Mouse (Mus musculus): ENCODE results near the gene Lrrc8b. TPM values are rescaled to one million over a fixed set of nuclear protein-coding genes. Genes with fewer than 3 reads are reported as not detected.

Gene Lrrc8b
- polyA plus RNA-seq, 1 experiment: 2.8 TPM

DNA sequence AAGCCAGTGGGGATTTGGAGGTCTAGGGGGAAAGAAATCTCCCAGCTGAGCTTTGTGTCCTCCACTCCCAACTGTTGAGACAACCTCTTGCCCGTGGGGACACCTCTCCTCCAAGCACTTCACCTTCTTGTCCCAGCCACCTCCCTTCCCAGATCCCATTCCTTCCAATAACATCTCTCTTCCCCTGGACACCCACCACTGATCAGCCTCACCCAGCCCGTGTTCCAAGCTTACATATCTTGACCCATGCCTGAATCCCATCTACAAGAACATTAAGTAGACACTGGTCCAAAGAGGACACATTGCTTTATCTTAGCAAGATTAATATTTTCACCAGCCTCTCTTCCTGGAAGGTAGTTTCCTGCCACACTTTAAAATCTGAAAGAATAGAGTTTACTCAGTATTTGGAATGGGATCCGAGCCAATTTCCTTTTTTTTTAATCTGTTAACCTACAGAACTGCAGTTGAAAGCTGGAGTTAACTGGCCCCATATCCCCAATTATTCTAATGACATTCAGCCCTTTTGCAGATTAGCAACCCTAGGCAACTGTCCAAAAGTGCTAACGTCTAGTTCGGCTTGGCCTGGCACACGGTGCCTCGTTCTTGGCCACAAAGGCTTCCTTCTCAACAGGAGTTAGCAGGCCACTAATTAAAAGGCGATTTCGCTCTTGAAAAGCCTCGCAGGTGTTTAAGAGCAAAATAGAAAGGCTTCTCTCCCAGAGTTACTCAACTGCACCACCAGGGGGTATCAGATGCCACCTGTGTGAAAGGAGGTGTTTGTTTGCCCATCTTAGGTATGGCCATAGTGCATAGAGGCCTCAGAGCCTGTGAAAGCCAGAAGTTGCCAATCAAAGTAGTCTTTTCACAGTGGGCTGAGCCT is 77.0 kb downstream of the Lrrc8b start:
- no peak for TF ChIP-seq GATA1 (IDR thresholded peaks at IDR 0.05; ENCODE audit: low read length)

DNA sequence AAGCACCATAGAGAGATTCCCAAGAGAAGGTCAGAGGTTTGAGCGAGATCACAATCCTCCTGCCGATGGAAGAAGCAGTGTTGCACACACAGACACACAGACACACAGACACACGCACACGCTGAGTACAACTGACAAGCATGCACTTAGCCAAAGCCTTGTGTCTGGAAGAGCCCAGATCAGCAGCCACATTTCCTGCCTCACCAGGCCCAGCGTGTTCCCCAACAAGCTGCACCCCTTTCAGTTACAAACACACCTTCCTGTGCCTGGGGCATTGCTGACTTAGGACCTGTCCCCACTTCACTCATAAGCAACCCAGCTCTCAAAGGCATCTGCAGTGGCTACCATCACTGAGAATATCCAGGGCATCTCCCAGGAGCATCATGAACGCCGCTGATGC is 77.8 kb downstream of the Lrrc8b start:
- TF ChIP-seq GATA1 (IDR thresholded peaks at IDR 0.05; ENCODE audit: low read length): no peak

DNA sequence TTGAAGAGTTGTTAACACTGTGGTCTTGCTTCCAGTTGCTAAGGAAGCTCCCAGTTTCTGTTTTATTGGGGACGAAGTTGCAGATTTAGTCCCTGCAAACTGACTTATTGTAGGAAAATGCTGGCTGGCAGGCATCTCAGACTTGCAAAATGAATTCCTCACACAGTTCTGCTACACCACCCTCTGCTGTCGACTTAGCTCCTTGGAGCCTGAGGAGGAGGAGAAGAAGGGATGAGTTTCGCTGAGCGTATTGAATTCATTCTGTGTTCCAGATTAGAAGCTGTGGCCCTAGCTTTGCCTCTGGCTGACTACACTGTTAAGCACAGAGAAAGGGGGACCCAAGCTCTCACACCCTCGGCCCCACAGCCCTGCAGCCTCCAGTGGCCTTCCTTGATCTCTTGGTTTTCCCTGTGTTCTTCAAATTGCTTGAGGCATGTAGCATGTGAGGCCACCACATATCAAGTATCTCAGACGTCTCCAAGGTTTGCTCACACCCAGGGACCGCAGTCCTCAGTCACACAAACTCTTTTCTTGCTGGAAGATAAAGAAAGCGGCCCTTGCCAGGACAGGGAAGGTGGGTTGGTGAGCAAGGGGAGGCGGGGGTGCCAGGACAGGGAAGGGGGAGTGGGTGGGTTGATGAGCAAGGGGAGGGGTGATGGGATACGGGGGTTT is 78.8 kb downstream of the Lrrc8b start:
- TF ChIP-seq GATA1 (IDR thresholded peaks at IDR 0.05; ENCODE audit: low read length): no peak

DNA sequence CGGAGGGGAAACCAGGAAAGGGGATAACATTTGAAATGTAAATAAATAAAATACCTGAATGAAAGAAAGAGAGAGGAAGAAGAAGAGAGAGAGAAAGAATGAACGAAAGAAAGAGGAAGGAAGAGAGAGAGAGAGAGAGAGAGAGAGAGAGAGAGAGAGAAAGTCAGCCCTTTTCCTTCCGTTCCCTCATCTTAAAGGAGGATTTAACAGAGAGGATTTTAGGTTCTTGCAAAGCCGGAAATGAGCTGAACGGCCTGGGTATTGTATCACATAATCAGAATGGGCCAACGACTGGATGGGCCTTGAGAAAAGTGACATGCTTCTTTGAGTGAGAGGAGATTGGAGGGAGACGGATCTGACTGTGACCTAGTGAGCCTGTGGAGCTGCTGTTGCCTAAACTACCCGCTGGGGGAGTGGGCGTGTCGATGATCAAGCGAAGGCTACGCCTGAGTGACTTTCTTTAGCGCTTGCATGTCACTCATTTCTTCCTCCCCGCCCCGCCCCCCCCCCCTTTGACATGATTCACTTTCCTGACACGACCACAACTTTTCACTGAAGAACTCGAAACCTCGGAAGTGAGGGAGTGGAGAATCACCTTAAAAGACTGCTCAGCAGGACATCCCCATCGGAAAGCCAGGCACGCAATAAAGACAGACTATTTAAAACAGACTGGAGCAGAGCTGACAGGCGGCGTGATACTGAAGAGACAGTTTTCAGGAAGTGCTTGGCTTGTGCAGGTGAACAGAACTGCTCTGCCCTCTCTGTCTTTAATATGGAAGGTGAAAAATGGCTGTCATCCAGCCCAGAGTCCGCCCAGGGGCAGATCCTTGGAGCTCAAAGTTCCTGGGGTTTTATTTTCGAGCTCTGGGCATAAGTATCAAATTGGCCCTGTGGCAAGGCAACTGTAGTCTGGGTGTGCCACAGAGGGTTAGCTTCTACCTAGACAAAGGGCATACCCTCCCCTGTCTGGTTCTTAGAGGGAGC is 79.6 kb downstream of the Lrrc8b start:
- TF ChIP-seq GATA1 (IDR thresholded peaks at IDR 0.05; ENCODE audit: low read length): no peak

DNA sequence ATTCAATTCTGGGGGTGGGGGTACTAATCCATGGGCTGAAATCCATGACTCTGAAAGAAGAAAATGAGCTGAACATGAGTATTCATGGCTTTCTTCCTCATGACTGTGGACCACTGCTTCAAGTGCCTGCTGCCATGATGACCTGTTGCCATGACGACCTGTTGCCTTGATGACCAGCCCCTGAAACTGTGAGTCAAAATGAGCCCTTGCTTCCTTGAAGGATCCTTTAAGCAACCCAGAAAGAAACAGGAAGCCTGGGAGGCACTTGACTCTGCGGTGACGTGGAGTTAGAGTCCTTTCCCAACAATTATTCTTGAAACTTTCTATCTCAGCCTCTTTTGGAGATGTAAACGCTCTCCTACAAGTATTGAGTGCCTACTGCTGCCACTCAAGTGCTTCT is 80.6 kb downstream of the Lrrc8b start:
- no peak for TF ChIP-seq GATA1 (IDR thresholded peaks at IDR 0.05; ENCODE audit: low read length)

DNA sequence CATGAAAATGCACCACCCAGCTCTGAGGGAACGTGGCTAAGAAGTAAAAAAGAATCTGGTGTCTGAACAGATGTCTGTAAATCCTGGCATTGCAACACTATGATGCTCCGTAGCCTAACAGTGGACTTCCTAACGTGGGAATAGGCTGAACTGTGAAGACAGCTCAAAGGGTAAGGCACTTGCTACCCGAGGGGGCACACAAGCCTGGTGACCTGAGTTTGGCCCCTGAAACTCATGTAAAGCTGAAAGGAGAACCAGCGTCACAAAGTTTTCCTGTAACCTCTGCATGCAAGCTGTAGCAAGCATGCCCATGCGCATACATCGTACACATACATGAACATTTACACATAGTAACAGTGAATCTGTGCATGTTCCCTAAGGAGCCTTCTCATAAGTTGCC is 81.0 kb downstream of the Lrrc8b start:
- TF ChIP-seq GATA1 (IDR thresholded peaks at IDR 0.05; ENCODE audit: low read length): no peak

DNA sequence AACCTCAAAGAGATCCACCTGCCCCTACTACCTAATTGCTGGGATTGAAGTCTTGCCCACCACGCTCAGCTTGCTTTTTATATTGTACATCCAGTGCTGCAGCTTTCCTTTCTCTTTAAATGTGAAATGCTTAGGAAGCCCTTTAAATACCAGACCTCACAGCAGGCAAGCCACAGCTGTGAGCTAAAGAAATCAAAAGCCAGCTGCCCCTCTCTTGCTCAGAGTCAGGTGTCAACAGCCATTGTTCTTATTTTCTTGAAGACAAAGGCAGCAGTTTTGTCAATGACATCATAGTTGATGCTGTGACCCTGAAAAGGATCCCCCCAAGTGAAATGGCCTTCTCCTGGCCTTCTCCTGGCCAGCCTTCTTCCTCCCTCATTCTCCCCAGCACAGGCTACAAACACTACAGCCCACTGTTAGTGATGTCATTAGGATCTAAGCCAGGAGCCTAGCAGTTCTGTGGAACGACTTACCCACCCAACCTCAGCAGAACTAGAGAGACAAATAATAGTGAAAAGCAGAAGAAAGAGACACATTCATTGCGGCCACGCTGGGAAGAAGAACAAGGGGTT is 82.9 kb downstream of the Lrrc8b start:
- no peak for TF ChIP-seq GATA1 (IDR thresholded peaks at IDR 0.05; ENCODE audit: low read length)

DNA sequence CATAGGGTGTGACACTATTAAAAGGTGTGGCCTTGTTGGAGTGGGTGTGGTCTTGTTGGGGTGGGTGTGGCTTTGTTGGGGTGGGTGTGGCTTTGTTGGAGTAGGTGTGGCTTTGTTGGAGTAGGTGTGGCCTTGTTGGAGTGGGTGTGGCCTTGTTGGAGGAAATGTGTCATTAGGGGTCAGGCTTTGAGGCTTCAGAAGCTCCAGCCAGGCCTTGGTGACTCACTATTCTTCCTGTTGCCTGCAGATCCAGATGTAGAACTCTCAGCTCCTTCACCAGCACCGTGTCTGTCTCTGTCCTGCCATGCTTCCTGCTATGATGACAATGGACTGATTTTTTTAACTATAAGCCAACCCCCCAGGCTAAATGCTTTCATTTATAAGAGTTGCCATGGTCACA is 83.8 kb downstream of the Lrrc8b start:
- no peak for TF ChIP-seq GATA1 (IDR thresholded peaks at IDR 0.05; ENCODE audit: low read length)

DNA sequence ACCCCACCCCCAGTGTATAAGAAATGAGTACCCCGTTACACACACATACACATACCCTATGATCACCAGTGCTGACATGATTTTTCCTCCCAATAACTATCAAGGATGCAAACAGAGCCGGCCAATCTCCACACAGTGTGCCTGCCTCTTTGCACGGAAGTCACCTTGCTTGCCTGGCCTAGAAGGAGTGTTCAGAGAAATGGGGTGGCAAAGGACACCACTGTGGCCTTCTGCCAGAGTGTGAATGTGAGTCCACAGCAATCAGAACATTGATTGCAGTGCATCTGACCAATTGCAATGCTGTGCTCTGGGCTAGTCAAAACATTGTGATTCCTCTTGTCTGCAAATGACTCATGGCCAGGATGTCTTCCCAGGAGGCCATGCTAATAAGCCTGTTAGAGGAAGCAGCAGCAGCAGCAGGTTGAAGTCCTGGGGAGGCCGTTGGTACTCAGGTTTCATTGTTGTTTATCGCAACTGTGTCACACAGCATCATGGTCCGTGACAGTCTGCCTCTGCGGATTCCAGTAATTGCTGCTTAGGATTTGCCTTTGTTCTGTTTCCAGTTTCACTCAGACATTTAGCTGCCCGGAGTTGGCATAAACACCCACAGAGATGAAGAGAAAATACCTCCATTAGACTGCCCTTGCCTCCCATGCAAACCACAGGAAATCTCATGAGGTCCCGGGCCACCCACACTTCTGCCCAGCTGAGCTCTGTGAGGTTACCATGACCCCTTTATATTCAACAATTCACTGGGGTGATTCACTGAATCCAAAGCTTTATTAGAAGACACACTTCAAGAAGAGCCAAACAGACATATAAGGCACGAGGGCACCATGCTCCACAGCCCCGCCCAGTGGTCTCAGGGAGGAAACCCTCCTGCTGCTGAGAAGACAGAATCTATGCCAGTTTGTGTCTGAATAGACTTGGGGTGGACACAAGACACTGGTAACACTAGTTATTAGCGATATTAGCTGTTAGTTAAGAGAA is 84.9 kb downstream of the Lrrc8b start:
- no peak for TF ChIP-seq GATA1 (IDR thresholded peaks at IDR 0.05; ENCODE audit: low read length)

DNA sequence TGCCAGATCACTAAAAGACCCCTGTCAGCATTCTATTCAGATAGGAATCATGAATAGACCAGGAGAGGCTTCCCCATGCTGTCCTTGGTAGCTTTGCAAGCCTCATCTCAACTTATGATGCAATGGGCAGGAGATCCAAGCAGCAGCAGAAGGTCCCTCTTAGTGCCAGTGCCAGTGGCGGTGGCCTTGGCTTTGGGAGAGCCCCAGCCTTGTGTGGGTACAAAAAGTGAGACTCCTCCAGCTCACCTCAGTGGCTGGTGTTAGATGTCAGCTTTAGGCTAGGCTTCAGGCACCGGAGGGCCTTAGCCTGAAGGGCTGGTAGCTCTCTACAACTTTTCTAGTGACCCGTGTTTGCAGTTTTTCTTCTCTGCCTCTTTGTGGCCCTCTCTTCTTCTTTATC is 85.6 kb downstream of the Lrrc8b start:
- TF ChIP-seq GATA1 (IDR thresholded peaks at IDR 0.05; ENCODE audit: low read length): no peak

DNA sequence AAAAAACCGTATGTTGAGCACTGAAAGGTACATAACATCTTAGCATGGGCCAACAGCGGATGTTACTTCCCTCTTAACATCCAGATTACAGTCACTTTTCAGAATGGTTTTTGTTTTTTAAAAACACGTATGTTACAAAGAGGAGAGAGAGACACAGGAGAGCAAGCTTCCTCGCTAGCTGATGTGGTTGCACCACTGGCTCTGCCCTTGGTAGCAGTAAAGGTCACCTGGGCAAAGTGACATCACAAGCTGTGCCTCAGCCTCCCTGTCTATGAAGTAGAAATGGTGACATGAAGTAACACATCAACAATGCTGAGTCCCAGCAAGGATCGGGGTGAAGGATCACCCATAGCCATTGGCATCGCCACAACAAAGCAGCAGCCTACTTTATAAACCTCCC is 93.2 kb downstream of the Lrrc8b start:
- no peak for TF ChIP-seq GATA1 (IDR thresholded peaks at IDR 0.05; ENCODE audit: low read length)

DNA sequence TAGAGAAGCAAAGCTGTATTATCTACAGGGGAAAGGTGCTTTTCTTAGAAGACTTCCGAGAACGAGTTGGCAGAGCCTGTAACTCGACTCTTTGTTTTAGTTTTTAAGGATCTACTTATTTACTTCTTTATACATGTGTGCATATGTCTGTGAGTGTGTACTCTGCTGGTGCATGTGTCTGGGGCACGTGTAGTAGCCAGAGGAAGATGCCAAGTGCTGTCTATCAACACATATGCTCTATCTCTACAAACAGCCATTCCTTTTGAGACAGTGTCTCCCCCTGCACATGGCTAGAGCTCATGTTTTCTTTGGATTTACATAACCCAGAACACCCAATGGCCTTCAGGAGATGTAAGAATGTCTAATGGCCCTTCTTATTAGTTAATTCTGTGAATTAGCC is 96.7 kb downstream of the Lrrc8b start:
- TF ChIP-seq GATA1 (IDR thresholded peaks at IDR 0.05; ENCODE audit: low read length): no peak

DNA sequence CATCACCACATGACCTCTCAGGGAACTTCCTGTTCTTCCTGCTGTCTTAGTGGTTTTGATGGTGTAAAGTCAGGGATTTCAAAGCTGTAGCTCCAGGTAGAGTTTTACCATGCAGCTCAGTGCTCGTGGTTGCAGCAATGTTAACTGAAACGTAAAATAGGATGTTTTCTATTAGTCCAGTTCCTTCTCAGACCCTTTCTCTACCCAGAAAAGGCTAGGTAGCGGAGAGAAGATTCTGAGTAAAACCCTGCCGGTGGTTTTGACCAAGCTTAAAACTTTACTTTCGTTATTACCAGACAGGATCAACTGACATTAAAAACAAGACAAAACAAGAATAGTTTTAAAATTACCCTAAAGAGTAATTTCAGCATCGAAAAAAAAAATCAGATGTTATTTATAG is 100.0 kb downstream of the Lrrc8b start:
- TF ChIP-seq GATA1 (IDR thresholded peaks at IDR 0.05; ENCODE audit: low read length): no peak

DNA sequence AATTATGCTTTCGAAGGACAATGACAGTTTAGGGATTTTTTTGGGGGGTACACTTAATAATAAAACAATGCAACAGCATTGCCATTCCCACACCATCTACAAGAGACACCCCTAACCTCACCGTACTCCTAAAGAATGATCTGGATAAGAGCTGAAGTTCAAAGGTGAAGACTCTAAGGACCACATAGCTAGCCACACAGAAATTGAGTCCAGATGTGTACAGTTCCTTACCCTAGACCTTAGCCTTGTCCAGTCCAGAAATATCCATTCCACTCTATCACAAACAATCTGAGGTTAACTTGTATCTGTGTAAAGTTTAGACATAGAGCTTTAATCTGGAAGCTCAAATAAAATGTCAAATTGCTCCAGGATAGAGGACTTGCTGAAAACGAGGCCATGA is 100.7 kb downstream of the Lrrc8b start:
- no peak for TF ChIP-seq GATA1 (IDR thresholded peaks at IDR 0.05; ENCODE audit: low read length)

Measured in G1E-ER4 (cell line).